Mouse (Mus musculus) heart, embryonic 15.5 days (tissue): ENCODE measurements around the gene Sppl2b. TPM values are rescaled to one million over a fixed set of nuclear protein-coding genes. Genes with fewer than 3 reads are reported as not detected.

Experiments
- ATAC-seq: fragments of 200-750 bp; cut with Nextera tagmentation; replicated peaks from 2 replicates; pipeline ENCODE4 v1.8.0; 2017; ENCODE audit warnings: low read depth, moderate TSS enrichment; ENCODE audit not compliant: insufficient number of reproducible peaks, insufficient read depth, low FRiP score
- H3K27ac ChIP-seq: fragments of 300-500 bp; sonication (generic); 2 replicates; pipeline ENCODE4 v1.5.1; 2015; ENCODE audit warnings: mild to moderate bottlenecking, inconsistent platforms
- H3K27me3 ChIP-seq: fragments of 300-500 bp; sonication (generic); 2 replicates; pipeline ENCODE4 v1.6.1; 2015; ENCODE audit warnings: inconsistent platforms
- H3K36me3 ChIP-seq: fragments of 300-500 bp; sonication (generic); 2 replicates; pipeline ENCODE4 v1.6.1; 2015; ENCODE audit warnings: mild to moderate bottlenecking, inconsistent platforms
- H3K4me1 ChIP-seq: fragments of 300-500 bp; sonication (generic); replicated peaks from 2 replicates; pipeline ENCODE4 v1.6.1; 2015; ENCODE audit warnings: inconsistent platforms
- H3K4me2 ChIP-seq: fragments of 300-500 bp; sonication (generic); 2 replicates; pipeline ENCODE4 v1.6.1; 2015; ENCODE audit warnings: inconsistent platforms, mild to moderate bottlenecking, moderate library complexity
- H3K4me3 ChIP-seq: fragments of 300-500 bp; sonication (generic); 2 replicates; pipeline ENCODE4 v1.5.1; 2015; ENCODE audit warnings: mild to moderate bottlenecking, inconsistent platforms
- H3K9ac ChIP-seq: fragments of 300-500 bp; sonication (generic); 2 replicates; pipeline ENCODE4 v1.6.1; 2015; ENCODE audit warnings: mild to moderate bottlenecking, inconsistent platforms
- H3K9me3 ChIP-seq: fragments of 300-500 bp; sonication (generic); replicated peaks from 2 replicates; pipeline ENCODE4 v1.6.1; 2016; ENCODE audit warnings: inconsistent platforms
- WGBS: fragments of 180-500 bp; shearing (Covaris S2); methylation state at CpG from one replicate; pipeline ENCODE4 v1.1.7; 2015; ENCODE audit warnings: mixed read lengths; 5-methylcytosine and 5-hydroxymethylcytosine counted together
- microRNA counts: library from miRNA; unstranded; fragments of <30 nt; microRNA quantifications from one replicate; lab custom pipeline; 2016
- microRNA-seq: library from miRNA; unstranded; fragments of <30 nt; microRNA quantifications from one replicate; pipeline ENCODE4, GENCODE M21; 2016
- polyA plus RNA-seq: library from polyadenylated mRNA; unstranded; fragments of >200 nt; fragmentation: Nextera tagmentation; extraction: Ambion mirVana; gene quantifications from 2 replicates; pipeline ENCODE4 v1.2.1, GENCODE M21; 2015

Gene Sppl2b
- polyA plus RNA-seq, 1 experiment from 2014 or later = 23.1 TPM

GRCm38 (mm10) chr10:80913364-80914011 is 58.4 kb downstream of the Sppl2b start:
- WGBS = 85% methylated on average over 7 of the region's 8 CpGs
- Histone ChIP-seq H3K36me3 (peaks cover 14% of the 10 kb centered on the region; the same call in 1 of the 2 replicates), H3K27ac (no peak overlapping the region)

GRCm38 (mm10) chr10:80914253-80914656 is 59.2 kb downstream of the Sppl2b start:
- Histone ChIP-seq H3K4me2 (no peak overlapping the region), H3K9me3 (no peaks in the 10 kb centered on the region), H3K27me3 (no peaks in the 10 kb centered on the region), H3K36me3 (peaks cover 9% of the 10 kb centered on the region; the same call in 1 of the 2 replicates), H3K9ac (no peak overlapping the region), H3K4me1 (peaks cover 26% of the 10 kb centered on the region), H3K27ac (no peak overlapping the region), H3K4me3 (no peak overlapping the region)
- WGBS = 75% methylated on average over 5 of the region's 5 CpGs
- ATAC-seq = no peak

More at GRCm38 (mm10) chr10:80913364-80914011, 58.4 kb downstream of the Sppl2b start:
- H3K4me3 ChIP-seq = no peak overlapping the region
- peaks cover 24% of the 10 kb centered on the region for H3K4me1 ChIP-seq
- no peak for ATAC-seq
- no peaks in the 10 kb centered on the region for H3K9me3 ChIP-seq
- H3K4me2 ChIP-seq = no peak overlapping the region
- H3K9ac ChIP-seq = no peak overlapping the region
- H3K27me3 ChIP-seq = no peaks in the 10 kb centered on the region

GRCm38 (mm10) chr10:80915260-80915659 is 60.2 kb downstream of the Sppl2b start:
- H3K9ac ChIP-seq = no peak overlapping the region
- no peak overlapping the region for H3K27ac ChIP-seq
- no peak overlapping the region for H3K4me3 ChIP-seq
- no peak for ATAC-seq
- no peaks in the 10 kb centered on the region; the same call in 1 of the 2 replicates for H3K36me3 ChIP-seq
- H3K9me3 ChIP-seq = no peaks in the 10 kb centered on the region
- H3K4me2 ChIP-seq = no peak overlapping the region
- no peaks in the 10 kb centered on the region for H3K27me3 ChIP-seq
- peaks cover 26% of the 10 kb centered on the region for H3K4me1 ChIP-seq
- 73% methylated on average over 2 of the region's 2 CpGs for WGBS

- H3K4me2 ChIP-seq = no peak overlapping the region
- peaks cover 26% of the 10 kb centered on the region for H3K4me1 ChIP-seq
- H3K27me3 ChIP-seq = no peaks in the 10 kb centered on the region
- H3K9ac ChIP-seq = no peak overlapping the region
- WGBS = 82% methylated on average over 4 of the region's 4 CpGs
- H3K9me3 ChIP-seq = no peaks in the 10 kb centered on the region
- no peaks in the 10 kb centered on the region; the same call in 1 of the 2 replicates for H3K36me3 ChIP-seq
- no peak overlapping the region for H3K27ac ChIP-seq
- H3K4me3 ChIP-seq = no peak overlapping the region
- ATAC-seq = no peak
These were observed 60.7 kb downstream of the Sppl2b start for GRCm38 (mm10) chr10:80915736-80916135.

GRCm38 (mm10) chr10:80917336-80917778 is 62.3 kb downstream of the Sppl2b start:
- Histone ChIP-seq H3K4me1 (peaks cover 37% of the 10 kb centered on the region), H3K27ac (peak overlapping the region; percentile 62), H3K4me3 (peak overlapping the region; percentile 94), H3K27me3 (no peaks in the 10 kb centered on the region), H3K9me3 (no peaks in the 10 kb centered on the region), H3K9ac (peak overlapping the region; percentile 84), H3K4me2 (peak overlapping the region; percentile 96), H3K36me3 (no peaks in the 10 kb centered on the region; the same call in 1 of the 2 replicates)
- peak; percentile 19; the same call in 1 of the 2 replicates for ATAC-seq
- WGBS = 3% methylated on average over 15 of the region's 15 CpGs

- H3K27me3 ChIP-seq = no peaks in the 10 kb centered on the region
- H3K4me2 ChIP-seq = peak within 1 kb of the TSS; percentile 96
- H3K36me3 ChIP-seq = no peaks in the 10 kb centered on the region
- under 1% methylated on average over 61 of the region's 61 CpGs for WGBS
- peaks cover 42% of the 10 kb centered on the region for H3K4me1 ChIP-seq
- peak within 1 kb of the TSS; percentile 84 for H3K9ac ChIP-seq
- H3K4me3 ChIP-seq = peak within 1 kb of the TSS; percentile 94
- peak within 1 kb of the TSS; percentile 62 for H3K27ac ChIP-seq
- no peaks in the 10 kb centered on the region for H3K9me3 ChIP-seq
- peak; percentile 39 for ATAC-seq
These were observed 62.8 kb downstream of the Sppl2b start, which contains the start of gene Lmnb2 for GRCm38 (mm10) chr10:80917779-80918434. Lmnb2 (minus strand) TSS chr10:80918245.

MicroRNAs encoded within 50 kb of the gene (microRNA counts, 519-probe panel; counts per million panel counts)
- microRNA mmu-miR-1982 (lab: Ali Mortazavi, UCI) = not detected

Small RNA genes lying within 50 kb of the gene (microRNA-seq; reads per million reads assigned to microRNA genes)
- gene Mir1982 = 1.5 reads per million

Other genes with a start within 250 kb of the Sppl2b start
- 1.2 and 2.7 TPM in 2 replicates for gene Gm49322, start 249.3 kb upstream of the Sppl2b start, polyA plus RNA-seq
- 78.2 and 112 TPM in 2 replicates for gene Csnk1g2, start 232.4 kb upstream of the Sppl2b start, polyA plus RNA-seq
- 45.4 and 64.8 TPM in 2 replicates for gene Btbd2, start 198.2 kb upstream of the Sppl2b start, polyA plus RNA-seq
- 70.8 and 99.5 TPM in 2 replicates for gene Mknk2, start 177.2 kb upstream of the Sppl2b start, polyA plus RNA-seq
- gene Mob3a, start 153.3 kb upstream of the Sppl2b start, polyA plus RNA-seq = 22.1 and 33.6 TPM in 2 replicates
- gene Izumo4, start 153.1 kb upstream of the Sppl2b start, polyA plus RNA-seq = 10.4 and 14.6 TPM in 2 replicates
- 45.0 and 51.4 TPM in 2 replicates for gene Ap3d1, start 113.0 kb upstream of the Sppl2b start, polyA plus RNA-seq
- 16.1 and 22.4 TPM in 2 replicates for gene Dot1l, start 100.1 kb upstream of the Sppl2b start, polyA plus RNA-seq
- 38.3 and 48.3 TPM in 2 replicates for gene Sf3a2, start 57.1 kb upstream of the Sppl2b start, polyA plus RNA-seq
- 65.2 and 83.1 TPM in 2 replicates for gene Plekhj1, start 56.6 kb upstream of the Sppl2b start, polyA plus RNA-seq
- gene Amh, start 50.0 kb upstream of the Sppl2b start, polyA plus RNA-seq = 0.16 and 0.19 TPM in 2 replicates
- gene Jsrp1, start 41.8 kb upstream of the Sppl2b start, polyA plus RNA-seq = 4.0 and 5.1 TPM in 2 replicates
- 1,772 and 2,077 TPM in 2 replicates for gene Oaz1, start 28.6 kb upstream of the Sppl2b start, polyA plus RNA-seq
- gene Lingo3, start 11.2 kb upstream of the Sppl2b start, polyA plus RNA-seq = 0.29 and 0.43 TPM in 2 replicates
- 153 and 154 TPM in 2 replicates for gene Lsm7, start 66 bp upstream of the Sppl2b start, polyA plus RNA-seq
- gene Tmprss9, start 16.6 kb downstream of the Sppl2b start, polyA plus RNA-seq = 0.04 TPM in 1 of 2 replicates, not detected in the other
- gene Timm13, start 45.7 kb downstream of the Sppl2b start, polyA plus RNA-seq = 269 and 299 TPM in 2 replicates
- 22.0 and 32.1 TPM in 2 replicates for gene Lmnb2, start 63.0 kb downstream of the Sppl2b start, polyA plus RNA-seq
- 30.8 and 34.1 TPM in 2 replicates for gene Gadd45b, start 74.8 kb downstream of the Sppl2b start, polyA plus RNA-seq
- 1.1 and 1.9 TPM in 2 replicates for gene Gng7, start 159.7 kb downstream of the Sppl2b start, polyA plus RNA-seq
- 0.29 TPM in 1 of 2 replicates, not detected in the other for gene Diras1, start 170.4 kb downstream of the Sppl2b start, polyA plus RNA-seq
- 7.1 and 11.8 TPM in 2 replicates for gene Slc39a3, start 182.2 kb downstream of the Sppl2b start, polyA plus RNA-seq
- gene Sgta, start 204.9 kb downstream of the Sppl2b start, polyA plus RNA-seq = 133 and 166 TPM in 2 replicates
- gene Thop1, start 214.8 kb downstream of the Sppl2b start, polyA plus RNA-seq = 22.3 and 31.6 TPM in 2 replicates
- 0.48 and 0.99 TPM in 2 replicates for gene Creb3l3, start 243.6 kb downstream of the Sppl2b start, polyA plus RNA-seq